ENCODE assay signal across 18 mouse cellular contexts in the genomic region with DNA sequence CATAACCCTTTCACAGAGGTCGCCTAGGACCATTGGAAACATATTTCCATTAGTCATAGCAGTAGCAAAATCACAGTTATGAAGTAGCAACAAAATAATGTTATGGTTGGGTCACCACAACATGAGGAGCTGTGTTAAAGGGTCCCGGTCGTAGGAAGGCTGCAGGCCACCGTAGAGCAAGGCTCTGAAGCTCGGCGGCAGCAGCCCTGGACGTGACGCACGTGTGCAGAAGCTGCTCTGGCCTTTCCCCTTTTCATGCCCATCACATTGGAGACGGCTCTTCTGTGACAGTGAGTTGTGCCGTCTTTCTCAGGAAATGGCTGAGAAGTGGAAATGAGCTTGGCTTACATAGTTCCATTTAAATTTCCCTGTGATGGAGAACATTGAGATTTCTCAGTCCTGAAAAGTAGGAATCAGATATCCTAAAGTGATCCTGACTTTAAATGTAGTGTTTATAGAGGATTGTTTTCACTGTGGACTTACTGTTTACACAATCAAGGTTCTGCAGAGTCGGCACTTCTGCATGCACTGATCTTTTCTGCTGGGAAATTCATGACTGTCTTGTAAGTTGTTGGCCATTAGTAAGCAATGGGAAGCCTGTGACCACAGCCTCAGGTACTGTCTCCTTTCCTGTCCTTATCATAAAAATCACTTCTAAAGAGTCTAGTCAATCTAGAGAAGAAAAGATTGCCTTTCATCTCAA. TPM values are rescaled to one million over a fixed set of nuclear protein-coding genes. Genes with fewer than 3 reads are reported as not detected.
A peak's percentile ranks its signal among the peaks of the same experiment; 100 is the strongest.
DNase-seq lines count a peak whose midpoint lies in the region; ATAC-seq and TF ChIP-seq lines count a peak whose summit lies in the region.
"Had no signal": no experiment of that assay in that cellular context is flagged by ENCODE, and none has a peak within 500 bp of the region (broad histone marks: within the 10 kb centered on the region; RNA-seq: fewer than 3 reads in every experiment).

No protein-coding gene starts in this region.

- H3K4me1 ChIP-seq in intestine, embryonic 14.5 days (replicated peaks; ENCODE audit: control insufficient read depth, insufficient read depth, low read length): peaks cover 29% of the 10 kb centered on the region
- no peaks in the 10 kb centered on the region for H3K4me1 ChIP-seq in intestine, postnatal 0 days (replicated peaks; ENCODE audit: control insufficient read depth, insufficient read depth, low read length)
- H3K4me1 ChIP-seq in lung, embryonic 14.5 days (ENCODE audit: insufficient read depth): peaks cover 24% of the 10 kb centered on the region
- peaks cover 33 to 35% of the 10 kb centered on the region in 2 experiments for H3K4me1 ChIP-seq in MEL (ENCODE audit: control insufficient read depth in 1 of 2, insufficient read depth in 2 of 2, low read length in 2 of 2)
- peaks cover 35% of the 10 kb centered on the region for H3K4me1 ChIP-seq in liver, embryonic 16.5 days (ENCODE audit: control insufficient read depth, low read depth, low read length)

- H3K36me3 ChIP-seq in intestine, embryonic 14.5 days (ENCODE audit: control insufficient read depth, insufficient read depth, low read length): no peaks in the 10 kb centered on the region
- H3K36me3 ChIP-seq in intestine, postnatal 0 days (ENCODE audit: control insufficient read depth, insufficient read depth): no peaks in the 10 kb centered on the region
- no peaks in the 10 kb centered on the region for H3K36me3 ChIP-seq in lung, embryonic 14.5 days (ENCODE audit: insufficient read depth)
- H3K36me3 ChIP-seq in MEL (ENCODE audit: control insufficient read depth in 1 of 2, insufficient read depth in 2 of 2, low read length in 2 of 2): peaks cover 8 to 61% of the 10 kb centered on the region in 2 experiments
- no peaks in the 10 kb centered on the region for H3K36me3 ChIP-seq in liver, embryonic 16.5 days (ENCODE audit: control insufficient read depth, insufficient read depth)
- H3K36me3 ChIP-seq: heart, embryonic 15.5 days had no signal

- no peak for TF ChIP-seq RAD21 in MEL (IDR thresholded peaks at IDR 0.05; ENCODE audit: low read depth, low read length)

- no peaks in the 10 kb centered on the region for H3K27me3 ChIP-seq in intestine, embryonic 14.5 days (replicated peaks; ENCODE audit: control insufficient read depth, insufficient read depth, low read length)
- no peaks in the 10 kb centered on the region for H3K27me3 ChIP-seq in intestine, postnatal 0 days (replicated peaks; ENCODE audit: control insufficient read depth, insufficient read depth, low read length)
- H3K27me3 ChIP-seq in lung, embryonic 14.5 days (ENCODE audit: insufficient read depth, low read length): no peaks in the 10 kb centered on the region
- no peaks in the 10 kb centered on the region for H3K27me3 ChIP-seq in MEL (ENCODE audit: control insufficient read depth in 1 of 2, insufficient read depth in 2 of 2, low read length in 2 of 2)
- no peaks in the 10 kb centered on the region for H3K27me3 ChIP-seq in liver, embryonic 16.5 days (ENCODE audit: control insufficient read depth, insufficient read depth, low read depth, low read length)
- H3K27me3 ChIP-seq: heart, embryonic 15.5 days had no signal

- DNase-seq in intestine, embryonic 14.5 days (ENCODE audit: low spot score): peak; percentile 48
- DNase-seq in lung, embryonic 14.5 days: no peak
- DNase-seq in lung, postnatal 25 days (ENCODE audit: low spot score): no peak
- DNase-seq in MEL (ENCODE audit: low read depth, low spot score): no peak
- DNase-seq in layer of hippocampus, postnatal 10 days (ENCODE audit: low spot score in 2 of 2): no peak
- DNase-seq: adrenal gland, adult 8-10 months; cerebellum, adult 11 months; cerebellum, postnatal 14 days; heart, adult 18-20 months; kidney, postnatal 10 days; thymus, postnatal 25 days had no signal

- no peak overlapping the region for H3K27ac ChIP-seq in intestine, embryonic 14.5 days (ENCODE audit: low read depth)
- no peak overlapping the region for H3K27ac ChIP-seq in intestine, postnatal 0 days (ENCODE audit: low read depth, low read length)
- no peak overlapping the region for H3K27ac ChIP-seq in lung, embryonic 14.5 days (ENCODE audit: low read depth)
- 0 out of 2 replicates have a peak overlapping the region, but pooled peaks have one; percentile 6 for H3K27ac ChIP-seq in MEL (ENCODE audit: control insufficient read depth, low read depth, low read length)
- 0 out of 2 replicates have a peak overlapping the region, but pooled peaks have one; percentile 14 for H3K27ac ChIP-seq in liver, embryonic 16.5 days (ENCODE audit: low read length)
- H3K27ac ChIP-seq: heart, embryonic 15.5 days; hindbrain, embryonic 10.5 days; midbrain, embryonic 10.5 days had no signal

- no peak overlapping the region for H3K4me3 ChIP-seq in intestine, embryonic 14.5 days (ENCODE audit: low read depth, low read length)
- no peak overlapping the region for H3K4me3 ChIP-seq in intestine, postnatal 0 days (ENCODE audit: low read depth, low read length)
- no peak overlapping the region for H3K4me3 ChIP-seq in lung, embryonic 14.5 days (ENCODE audit: low read depth, low read length)
- no peak overlapping the region for H3K4me3 ChIP-seq in MEL (ENCODE audit: control insufficient read depth in 1 of 2, insufficient read depth in 1 of 2, low read depth in 2 of 2, low read length in 2 of 2)
- no peak overlapping the region for H3K4me3 ChIP-seq in liver, embryonic 16.5 days (ENCODE audit: low read depth, low read length)
- H3K4me3 ChIP-seq: heart, embryonic 15.5 days; hindbrain, embryonic 10.5 days; midbrain, embryonic 10.5 days had no signal

- WGBS in intestine, embryonic 14.5 days: 36% methylated on average over 12 of the region's 12 CpGs
- WGBS in intestine, postnatal 0 days: 48% methylated on average over 12 of the region's 12 CpGs
- 37% methylated on average over 12 of the region's 12 CpGs for WGBS in lung, embryonic 14.5 days
- whole genome bisulfite sequencing in liver, embryonic 16.5 days (ENCODE audit: insufficient replicate concordance): 39% methylated on average over 12 of the region's 12 CpGs

- H3K4me2 ChIP-seq in intestine, embryonic 14.5 days (ENCODE audit: low read length): no peak overlapping the region
- no peak overlapping the region for H3K4me2 ChIP-seq in intestine, postnatal 0 days (replicated peaks; ENCODE audit: low read depth)
- H3K4me2 ChIP-seq in lung, embryonic 14.5 days: peak overlapping the region; percentile 15
- H3K4me2 ChIP-seq in liver, embryonic 16.5 days (ENCODE audit: low read depth, low read length): peak overlapping the region; percentile 15; the same call in 1 of the 2 replicates
- H3K4me2 ChIP-seq: heart, embryonic 15.5 days had no signal

- no peak for TF ChIP-seq CTCF in intestine, postnatal 0 days (IDR thresholded peaks at IDR 0.05; ENCODE audit: low read depth)
- no peak for TF ChIP-seq CTCF in lung, embryonic 14.5 days (IDR thresholded peaks at IDR 0.05; ENCODE audit: low read depth)
- no peak for TF ChIP-seq CTCF in MEL (IDR thresholded peaks at IDR 0.05 in 2 of 3, conservative IDR thresholded peaks at IDR 0.05 in 1 of 3; ENCODE audit: control insufficient read depth in 1 of 3, insufficient read depth in 1 of 3, low read depth in 2 of 3, low read length in 3 of 3, poor library complexity in 1 of 3, severe bottlenecking in 1 of 3)

- TF ChIP-seq EP300 in MEL (IDR thresholded peaks at IDR 0.05; ENCODE audit: low read depth in 1 of 2, low read length in 2 of 2): no peak

- no peaks in the 10 kb centered on the region for H3K9me3 ChIP-seq in intestine, embryonic 14.5 days (ENCODE audit: control insufficient read depth, low read length)
- H3K9me3 ChIP-seq in intestine, postnatal 0 days (ENCODE audit: control insufficient read depth): no peaks in the 10 kb centered on the region
- no peaks in the 10 kb centered on the region for H3K9me3 ChIP-seq in lung, embryonic 14.5 days (ENCODE audit: low read depth, low read length)
- no peaks in the 10 kb centered on the region for H3K9me3 ChIP-seq in MEL (replicated peaks; ENCODE audit: insufficient read depth, low read length)
- H3K9me3 ChIP-seq in liver, embryonic 16.5 days (replicated peaks; ENCODE audit: control insufficient read depth, low read length): no peaks in the 10 kb centered on the region
- H3K9me3 ChIP-seq: heart, embryonic 15.5 days; hindbrain, embryonic 10.5 days; midbrain, embryonic 10.5 days had no signal

- ATAC-seq in intestine, embryonic 14.5 days (replicated peaks; ENCODE audit: low FRiP score, low TSS enrichment, low read depth): no peak
- no peak for ATAC-seq in intestine, postnatal 0 days
- no peak for ATAC-seq in lung, embryonic 14.5 days (ENCODE audit: insufficient read depth)
- ATAC-seq in liver, embryonic 16.5 days (ENCODE audit: low read depth): no peak
- ATAC-seq: forebrain, embryonic 16.5 days; lung, postnatal 0 days had no signal

- H3K79me2 ChIP-seq in MEL (ENCODE audit: control insufficient read depth, insufficient read depth, low read length, poor library complexity): peaks cover 81% of the 10 kb centered on the region

- no peak overlapping the region for H3K9ac ChIP-seq in intestine, embryonic 14.5 days (ENCODE audit: low read length)
- no peak overlapping the region for H3K9ac ChIP-seq in intestine, postnatal 0 days (ENCODE audit: low read depth, low read length)
- no peak overlapping the region for H3K9ac ChIP-seq in lung, embryonic 14.5 days
- no peak overlapping the region for H3K9ac ChIP-seq in MEL (ENCODE audit: control insufficient read depth, low read depth, low read length, poor library complexity, severe bottlenecking)
- no peak overlapping the region for H3K9ac ChIP-seq in liver, embryonic 16.5 days (ENCODE audit: low read depth, low read length)
- H3K9ac ChIP-seq: heart, embryonic 15.5 days had no signal

- no peak for TF ChIP-seq POLR2A in MEL (IDR thresholded peaks at IDR 0.05; ENCODE audit: control insufficient read depth in 1 of 2, insufficient read depth in 1 of 2, low read depth in 1 of 2, low read length in 2 of 2, poor library complexity in 1 of 2)

RNA-seq across cellular contexts. Expression of a gene that starts 5.7 kb away (rescaled TPM):
- 345 and 370 TPM in 2 replicates for polyA plus RNA-seq in intestine, embryonic 14.5 days (2014; fragmentation: Nextera tagmentation; extraction: Ambion mirVana)
- polyA plus RNA-seq in intestine, postnatal 0 days (2015; fragmentation: Nextera tagmentation; extraction: Ambion mirVana): 126 and 134 TPM in 2 replicates
- 405 and 425 TPM in 2 replicates for polyA plus RNA-seq in lung, embryonic 14.5 days (2014; fragmentation: Nextera tagmentation; extraction: Ambion mirVana)
- total RNA-seq in MEL (2012; rRNA removed): 363 and 364 TPM in 2 replicates
- polyA plus RNA-seq in MEL (2012; ENCODE audit: insufficient read depth in 1 of 2, insufficient read length in 2 of 2, low read depth in 1 of 2, low replicate concordance in 2 of 2, missing spikeins in 1 of 2): 100 to 1,000 TPM in 1 of 2 experiments, 10 to 100 TPM in 1; 83.5 to 490 TPM
- polyA plus RNA-seq in liver, embryonic 16.5 days (2015; fragmentation: Nextera tagmentation; extraction: Ambion mirVana): 133 and 145 TPM in 2 replicates
- total RNA-seq in layer of hippocampus, postnatal 10 days (2021): 100 to 1,000 TPM; 155 to 180 TPM

RNA-seq across cellular contexts. Expression of a gene that starts 42.3 kb away (rescaled TPM):
- polyA plus RNA-seq in intestine, embryonic 14.5 days (2014; fragmentation: Nextera tagmentation; extraction: Ambion mirVana): 63.5 and 63.8 TPM in 2 replicates
- polyA plus RNA-seq in intestine, postnatal 0 days (2015; fragmentation: Nextera tagmentation; extraction: Ambion mirVana): 29.0 and 29.6 TPM in 2 replicates
- polyA plus RNA-seq in lung, embryonic 14.5 days (2014; fragmentation: Nextera tagmentation; extraction: Ambion mirVana): 58.0 and 60.9 TPM in 2 replicates
- 71.0 and 73.1 TPM in 2 replicates for total RNA-seq in MEL (2012; rRNA removed)
- 10 to 100 TPM; 57.4 to 96.3 TPM for polyA plus RNA-seq in MEL (2012; ENCODE audit: insufficient read depth in 1 of 2, insufficient read length in 2 of 2, low read depth in 1 of 2, low replicate concordance in 2 of 2, missing spikeins in 1 of 2)
- 19.0 and 21.2 TPM in 2 replicates for polyA plus RNA-seq in liver, embryonic 16.5 days (2015; fragmentation: Nextera tagmentation; extraction: Ambion mirVana)
- 10 to 100 TPM; 51.7 to 54.1 TPM for total RNA-seq in layer of hippocampus, postnatal 10 days (2021)

Comparison
In these comparisons a context has a peak if more than half of its experiments do, and no peak if none do; other contexts are left out.
1. H3K27ac ChIP-seq: peak in MEL (single experiment) and liver, embryonic 16.5 days (single experiment); none in intestine, embryonic 14.5 days (single experiment), intestine, postnatal 0 days (single experiment) and lung, embryonic 14.5 days (single experiment).
2. H3K4me2 ChIP-seq: peak in lung, embryonic 14.5 days (single experiment) and liver, embryonic 16.5 days (single experiment); none in intestine, embryonic 14.5 days (single experiment) and intestine, postnatal 0 days (single experiment).